Mouse (Mus musculus) liver, postnatal 0 days (tissue): ENCODE measurements around the gene 3110021N24Rik.

Experiments
- CTCF ChIP-seq: sonication (generic); IDR thresholded peaks from 2 replicates; pipeline ENCODE4 v1.5.1; 2016; ENCODE audit warnings: antibody characterized with exemption, low read depth
- EP300 ChIP-seq: IDR thresholded peaks from 2 replicates; pipeline ENCODE4 v1.6.1; 2016; ENCODE audit warnings: antibody characterized with exemption, low read depth, mild to moderate bottlenecking

DNA sequence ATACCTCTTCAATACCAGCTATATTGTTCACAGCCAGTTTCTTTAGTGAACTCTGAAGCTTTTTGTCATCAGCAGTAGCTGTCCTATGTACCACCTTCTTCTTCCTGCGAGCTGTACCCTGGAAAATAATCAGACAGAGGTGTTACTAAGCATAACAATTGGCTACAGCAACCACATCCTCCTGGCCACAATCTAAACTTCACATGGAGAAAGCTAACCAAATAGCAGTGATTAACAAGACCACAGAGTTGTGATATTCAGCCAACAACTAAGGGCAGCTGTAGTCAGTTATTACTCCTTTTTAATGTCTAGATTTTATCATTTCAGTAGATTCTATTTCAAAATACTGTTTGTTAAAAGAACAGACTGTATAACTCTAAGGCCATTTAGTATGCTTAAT, 106.6 kb downstream of the 3110021N24Rik start:
- TF ChIP-seq CTCF (no peak), EP300 (no peak)
